ENCODE assay signal across 21 mouse cellular contexts in genomic region chr7:36196154-36196720, GRCm38 (mm10).
A peak's percentile ranks its signal among the peaks of the same experiment; 100 is the strongest.
DNase-seq lines count a peak whose midpoint lies in the region; ATAC-seq lines count a peak whose summit lies in the region.
"Had no signal": no experiment of that assay in that cellular context is flagged by ENCODE, and none has a peak within 500 bp of the region (broad histone marks: within the 10 kb centered on the region; RNA-seq: fewer than 3 reads in every experiment).

No protein-coding gene starts in this region.

- no peaks in the 10 kb centered on the region for H3K36me3 ChIP-seq in neural tube, embryonic 11.5 days (ENCODE audit: control insufficient read depth, insufficient read depth, low read length)
- H3K36me3 ChIP-seq in hindbrain, embryonic 16.5 days (ENCODE audit: control insufficient read depth, insufficient read depth, low read length): no peaks in the 10 kb centered on the region
- H3K36me3 ChIP-seq: embryonic facial prominence, embryonic 12.5 days; forebrain, embryonic 12.5 days had no signal

- H3K27ac ChIP-seq in neural tube, embryonic 11.5 days (ENCODE audit: low read depth, low read length): no peak overlapping the region
- H3K27ac ChIP-seq in hindbrain, embryonic 16.5 days (ENCODE audit: low read depth, low read length): no peak overlapping the region
- H3K27ac ChIP-seq: embryonic facial prominence, embryonic 12.5 days; forebrain, embryonic 12.5 days; gastrocnemius, adult 2 months; layer of hippocampus, adult 2 months had no signal

- peak; percentile 45; the same call in 1 of the 2 replicates for ATAC-seq in neural tube, embryonic 11.5 days (ENCODE audit: insufficient read depth, low FRiP score, low TSS enrichment)
- ATAC-seq in hindbrain, embryonic 16.5 days: peak; percentile 79
- ATAC-seq: intestine, postnatal 0 days had no signal

- WGBS in neural tube, embryonic 11.5 days: 78% methylated on average over 18 of the region's 18 CpGs
- 52% methylated on average over 18 of the region's 18 CpGs for WGBS in hindbrain, embryonic 16.5 days

- no peaks in the 10 kb centered on the region for H3K9me3 ChIP-seq in neural tube, embryonic 11.5 days (ENCODE audit: control insufficient read depth, low read length)
- H3K9me3 ChIP-seq in hindbrain, embryonic 16.5 days (ENCODE audit: control insufficient read depth, low read length): no peaks in the 10 kb centered on the region
- H3K9me3 ChIP-seq: embryonic facial prominence, embryonic 12.5 days; forebrain, embryonic 12.5 days had no signal

- H3K4me3 ChIP-seq in neural tube, embryonic 11.5 days (ENCODE audit: low read depth, low read length): no peak overlapping the region
- H3K4me3 ChIP-seq in hindbrain, embryonic 16.5 days (ENCODE audit: low read length): no peak overlapping the region
- H3K4me3 ChIP-seq: embryonic facial prominence, embryonic 12.5 days; forebrain, embryonic 12.5 days; gastrocnemius, adult 2 months; layer of hippocampus, adult 2 months had no signal

- no peaks in the 10 kb centered on the region for H3K27me3 ChIP-seq in neural tube, embryonic 11.5 days (ENCODE audit: control insufficient read depth, insufficient read depth, low read length)
- H3K27me3 ChIP-seq in hindbrain, embryonic 16.5 days (replicated peaks; ENCODE audit: control insufficient read depth, insufficient read depth, low read length): no peaks in the 10 kb centered on the region
- H3K27me3 ChIP-seq: embryonic facial prominence, embryonic 12.5 days; forebrain, embryonic 12.5 days had no signal

- peak; percentile 60 for DNase-seq in heart, adult 11 months
- no peak for DNase-seq in heart, postnatal 10 days
- peak; percentile 29 for DNase-seq in neural tube, embryonic 11.5 days (ENCODE audit: low spot score)
- no peak for DNase-seq in neural tube, embryonic 10.5 days (ENCODE audit: extremely low spot score, low spot score)
- DNase-seq in spleen, postnatal 36 days (ENCODE audit: low spot score in 2 of 2): no peak
- DNase-seq in adrenal gland, adult (ENCODE audit: inconsistent age in 2 of 2, low spot score in 1 of 2): no peak
- DNase-seq: adrenal gland, postnatal 14 days; cerebellum, adult 11 months; cerebellum, adult 9-11 months; gastrocnemius, adult 2 months; kidney, postnatal 25 days; lung, postnatal 4 days; right cerebral cortex, adult 18-20 months; right cerebral cortex, postnatal 4 days; thymus, adult 18-20 months; thymus, postnatal 36 days had no signal

- H3K9ac ChIP-seq in neural tube, embryonic 11.5 days (ENCODE audit: low read length): no peak overlapping the region
- H3K9ac ChIP-seq in hindbrain, embryonic 16.5 days (ENCODE audit: low read depth, low read length): no peak overlapping the region
- H3K9ac ChIP-seq: embryonic facial prominence, embryonic 12.5 days; forebrain, embryonic 12.5 days had no signal

- H3K4me1 ChIP-seq in neural tube, embryonic 11.5 days (ENCODE audit: control insufficient read depth, insufficient read depth, low read length): no peaks in the 10 kb centered on the region
- no peaks in the 10 kb centered on the region for H3K4me1 ChIP-seq in hindbrain, embryonic 16.5 days (ENCODE audit: control insufficient read depth, insufficient read depth, low read depth, low read length)
- H3K4me1 ChIP-seq: embryonic facial prominence, embryonic 12.5 days; forebrain, embryonic 12.5 days had no signal

- intact Hi-C loops in heart, postnatal 10 days (cut with DNase I): no loop called here

- H3K4me2 ChIP-seq in neural tube, embryonic 11.5 days (ENCODE audit: low read depth): no peak overlapping the region
- H3K4me2 ChIP-seq in hindbrain, embryonic 16.5 days (ENCODE audit: low read length): no peak overlapping the region
- H3K4me2 ChIP-seq: embryonic facial prominence, embryonic 12.5 days; forebrain, embryonic 12.5 days had no signal

Comparison
In these comparisons a context has a peak if more than half of its experiments do, and no peak if none do; other contexts are left out.
1. DNase-seq: peak in heart, adult 11 months (single experiment) and neural tube, embryonic 11.5 days (single experiment); none in heart, postnatal 10 days (0 of 2), neural tube, embryonic 10.5 days (single experiment), spleen, postnatal 36 days (0 of 2) and adrenal gland, adult (0 of 2).